Mouse (Mus musculus): ENCODE measurements around the gene Tapbp.

Gene Tapbp

DNA sequence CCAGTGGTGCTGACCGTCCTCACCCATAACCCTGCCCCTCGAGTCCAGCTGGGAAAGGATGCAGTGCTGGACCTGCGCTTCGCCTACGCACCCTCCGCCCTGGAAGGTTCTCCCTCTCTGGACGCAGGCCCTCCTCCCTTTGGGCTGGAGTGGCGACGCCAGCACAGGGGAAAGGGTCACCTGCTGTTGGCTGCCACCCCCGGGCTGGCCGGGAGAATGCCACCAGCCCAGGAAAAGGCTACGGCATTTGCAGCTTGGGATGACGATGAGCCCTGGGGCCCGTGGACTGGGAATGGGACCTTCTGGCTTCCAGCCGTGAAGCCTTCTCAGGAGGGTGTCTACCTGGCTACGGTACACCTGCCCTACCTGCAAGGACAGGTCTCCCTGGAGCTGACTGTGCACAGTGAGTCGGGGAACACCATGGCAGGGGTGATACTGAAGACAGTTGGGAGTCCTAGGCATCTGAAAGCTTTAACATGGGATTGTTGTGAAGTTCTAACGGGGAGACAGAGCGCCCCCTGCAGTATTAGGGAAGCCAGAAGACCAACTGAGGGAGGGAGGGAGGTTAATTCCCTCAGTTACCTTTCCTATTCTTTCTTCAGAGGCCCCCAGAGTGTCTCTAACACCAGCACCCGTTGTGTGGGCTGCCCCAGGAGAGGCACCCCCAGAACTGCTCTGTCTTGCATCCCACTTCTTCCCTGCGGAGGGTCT is 9.9 kb downstream of the Tapbp start:
- peak; percentile 92 for DNase-seq

- DNase-seq = peak; percentile 91
Observed at GRCm38 (mm10) chr17:33926207-33926932, 10.7 kb downstream of the Tapbp start.

- peak; percentile 92 for DNase-seq
Observed at GRCm38 (mm10) chr17:33928251-33928947, 12.7 kb downstream of the Tapbp start.

GRCm38 (mm10) chr17:33929371-33930279 is 13.9 kb downstream of the Tapbp start, which contains the start of gene Rgl2:
TSS of gene Rgl2 (plus strand) at chr17:33929543.
- peak; percentile 99 for DNase-seq

GRCm38 (mm10) chr17:33930280-33931158 is 14.8 kb downstream of the Tapbp start:
- peak; percentile 98 for DNase-seq

DNA sequence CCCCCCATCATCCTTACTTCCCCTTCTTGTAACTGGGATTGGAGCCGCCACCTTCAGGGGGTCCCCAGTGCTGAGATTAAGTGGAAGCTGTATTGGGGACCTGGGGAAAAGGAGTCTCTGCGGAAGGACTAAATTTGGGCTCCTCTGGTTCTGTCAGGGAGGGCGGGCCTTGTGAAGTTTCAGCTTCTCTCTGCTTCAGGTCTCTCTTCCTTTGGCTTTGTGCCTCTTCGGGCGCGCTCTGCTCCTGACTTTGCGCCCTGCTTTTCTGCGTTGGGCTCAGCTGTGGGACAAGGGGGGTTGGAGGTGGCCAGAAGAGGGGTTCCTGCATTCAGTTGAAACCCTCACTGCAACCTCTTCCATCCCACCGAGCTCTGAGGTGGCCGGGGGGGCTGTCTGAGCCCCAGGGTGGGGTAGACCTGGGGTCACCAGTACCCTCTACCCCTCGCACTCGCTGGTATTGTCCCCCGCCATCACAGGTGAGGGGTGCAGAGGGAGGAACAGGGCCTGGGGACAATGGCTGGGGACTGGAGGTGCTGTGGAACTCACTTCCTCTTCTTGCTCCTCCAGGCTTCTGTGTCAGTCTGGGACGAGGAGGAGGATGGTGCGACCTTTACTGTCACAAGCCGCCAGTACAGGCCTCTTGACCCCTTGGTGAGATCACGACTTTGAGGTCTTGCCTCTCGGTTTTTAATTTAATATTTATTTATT is 15.6 kb downstream of the Tapbp start:
- peak; percentile 96 for DNase-seq

DNA sequence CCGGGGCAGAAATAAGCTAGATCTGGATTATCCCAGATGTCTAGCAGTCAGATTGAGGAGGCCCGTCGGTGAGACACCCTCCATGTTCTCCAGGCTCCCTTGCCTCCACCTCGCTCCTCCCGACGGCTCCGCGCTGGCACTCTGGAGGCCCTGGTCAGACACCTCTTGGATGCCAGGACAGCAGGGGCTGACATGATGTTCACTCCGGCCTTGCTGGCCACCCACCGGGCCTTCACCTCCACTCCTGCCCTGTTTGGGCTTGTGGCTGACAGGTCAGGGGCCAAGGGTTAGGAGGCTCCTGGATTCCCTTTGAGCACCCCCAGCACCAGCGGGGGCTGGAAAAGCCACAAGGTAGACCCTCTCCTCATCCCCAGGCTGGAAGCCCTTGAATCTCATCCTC is 16.2 kb downstream of the Tapbp start:
- peak; percentile 93 for DNase-seq

GRCm38 (mm10) chr17:33932448-33932847 is 16.7 kb downstream of the Tapbp start:
- DNase-seq = peak; percentile 93

DNA sequence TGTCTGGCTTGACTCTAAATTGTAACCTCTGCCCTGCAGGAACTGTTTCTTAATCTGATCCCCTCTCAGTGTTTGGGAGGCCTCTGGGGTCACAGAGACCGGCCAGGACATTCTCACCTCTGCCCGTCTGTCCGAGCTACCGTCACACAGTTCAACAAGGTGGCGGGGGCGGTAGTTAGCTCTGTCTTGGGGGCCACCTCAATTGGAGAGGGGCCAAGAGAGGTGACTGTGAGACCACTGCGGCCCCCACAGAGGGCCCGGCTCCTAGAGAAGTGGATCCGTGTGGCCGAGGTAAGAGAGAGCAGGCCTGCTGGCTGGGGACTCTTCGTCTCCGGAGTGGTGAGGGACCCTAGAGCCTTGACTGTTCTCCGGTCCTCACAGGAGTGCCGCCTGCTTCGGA is 17.3 kb downstream of the Tapbp start:
- peak; percentile 91 for DNase-seq

DNA sequence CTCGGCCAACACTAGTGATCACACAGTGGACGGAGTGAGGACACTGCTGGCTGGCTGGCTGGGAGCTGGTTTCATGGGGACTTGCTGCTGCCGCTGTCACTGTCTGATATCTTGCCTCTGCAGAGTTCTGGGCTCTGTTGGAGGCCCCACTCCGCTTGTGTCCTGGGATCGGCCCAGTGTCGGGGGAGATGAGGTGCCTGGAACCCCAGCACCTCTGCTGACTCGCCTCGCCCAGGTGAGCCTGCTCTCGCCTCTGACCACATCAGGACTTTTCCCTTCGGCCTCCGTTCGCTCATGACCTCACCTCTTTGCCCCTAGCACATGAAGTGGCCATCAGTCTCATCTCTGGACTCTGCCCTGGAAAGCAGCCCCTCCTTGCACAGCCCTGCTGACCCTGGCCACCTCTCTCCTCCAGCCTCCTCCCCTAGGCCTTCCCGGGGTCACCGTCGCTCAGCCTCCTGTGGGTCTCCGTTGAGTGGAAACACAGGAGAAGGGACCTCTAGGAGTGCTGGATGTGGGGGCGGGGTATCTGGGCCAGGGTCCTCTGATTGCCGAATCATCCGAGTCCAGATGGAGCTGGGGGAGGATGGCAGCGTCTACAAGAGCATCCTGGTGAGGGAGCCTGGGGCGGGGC is 19.8 kb downstream of the Tapbp start:
- peak; percentile 91 for DNase-seq

DNA sequence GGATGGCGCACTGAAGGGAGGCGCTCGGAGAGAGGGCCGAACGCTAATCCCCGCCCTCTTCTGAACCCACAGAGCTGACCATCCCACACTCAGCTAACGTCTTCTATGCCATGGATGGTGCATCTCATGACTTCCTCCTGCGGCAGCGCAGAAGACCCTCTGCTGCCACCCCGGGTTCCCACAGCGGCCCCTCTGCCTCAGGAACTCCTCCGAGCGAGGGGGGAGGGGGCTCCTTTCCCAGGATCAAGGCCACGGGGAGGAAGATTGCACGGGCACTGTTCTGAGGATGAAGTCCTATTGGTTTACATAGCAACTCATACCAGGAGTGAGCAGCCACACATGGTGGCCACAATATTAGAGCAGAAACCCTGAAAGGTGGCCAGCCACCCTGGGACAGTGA is 21.3 kb downstream of the Tapbp start:
- peak; percentile 90 for DNase-seq

- DNase-seq = no peak
Observed at GRCm38 (mm10) chr17:33938783-33939182, 23.1 kb downstream of the Tapbp start.

DNA sequence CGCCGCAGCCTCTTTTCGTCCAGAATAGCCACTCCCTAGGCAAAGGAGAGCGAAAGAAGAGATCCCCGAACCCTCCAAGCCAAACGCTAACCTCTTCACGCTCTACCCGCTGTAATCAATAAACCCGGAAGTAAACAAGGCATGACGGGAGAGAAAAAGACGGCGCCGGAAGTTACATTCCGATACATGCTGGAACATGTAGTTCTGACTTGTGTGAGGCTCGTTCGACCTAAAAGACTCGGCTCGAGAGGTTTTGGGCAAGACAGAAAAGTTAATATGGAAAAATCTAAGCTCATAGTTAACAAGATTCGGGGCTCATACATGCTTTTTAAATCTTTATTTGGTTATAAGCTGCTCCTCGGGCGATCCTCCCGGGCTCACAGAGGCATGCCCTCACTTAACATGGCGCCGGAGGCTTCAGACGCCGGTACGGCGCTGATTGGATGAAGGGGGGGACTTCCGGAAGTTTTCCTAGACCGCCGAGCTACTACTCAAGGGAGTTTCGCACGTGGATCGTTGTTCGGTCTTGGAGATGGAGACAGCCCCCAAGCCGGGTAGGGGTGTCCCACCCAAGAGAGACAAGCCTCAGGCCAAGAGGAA is 24.6 kb downstream of the Tapbp start, which contains the start of the genes Pfdn6 and Wdr46:
Pfdn6 (minus strand) TSS at position 138 of the 600 bp plus-strand sequence.
Wdr46 (plus strand) TSS at position 455 of the 600 bp plus-strand sequence.
- DNase-seq = peak; percentile 98

GRCm38 (mm10) chr17:33940981-33941380 is 25.3 kb downstream of the Tapbp start:
- DNase-seq = no peak

- DNase-seq = peak; percentile 91
Observed at GRCm38 (mm10) chr17:33941381-33941780, 25.7 kb downstream of the Tapbp start.

DNA sequence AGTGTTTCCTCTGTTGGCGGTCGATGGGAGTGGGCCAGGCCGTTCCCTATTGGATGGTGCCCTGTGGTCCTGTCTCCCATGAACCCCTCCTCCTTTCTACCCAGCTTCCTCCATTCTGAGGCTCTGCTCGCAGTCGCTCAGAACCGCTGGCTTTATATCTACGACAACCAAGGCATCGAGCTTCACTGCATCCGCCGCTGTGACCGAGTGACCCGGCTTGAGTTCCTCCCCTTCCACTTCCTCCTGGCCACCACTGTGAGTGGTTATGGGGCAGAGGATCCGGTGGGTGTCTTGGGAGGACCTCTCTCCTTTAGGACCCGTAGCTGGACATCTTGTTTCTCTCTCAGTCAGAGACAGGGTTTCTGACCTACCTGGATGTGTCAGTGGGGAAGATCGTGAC is 27.8 kb downstream of the Tapbp start:
- peak; percentile 91 for DNase-seq

- peak; percentile 93 for DNase-seq
Observed at GRCm38 (mm10) chr17:33947430-33948089, 31.9 kb downstream of the Tapbp start.

DNA sequence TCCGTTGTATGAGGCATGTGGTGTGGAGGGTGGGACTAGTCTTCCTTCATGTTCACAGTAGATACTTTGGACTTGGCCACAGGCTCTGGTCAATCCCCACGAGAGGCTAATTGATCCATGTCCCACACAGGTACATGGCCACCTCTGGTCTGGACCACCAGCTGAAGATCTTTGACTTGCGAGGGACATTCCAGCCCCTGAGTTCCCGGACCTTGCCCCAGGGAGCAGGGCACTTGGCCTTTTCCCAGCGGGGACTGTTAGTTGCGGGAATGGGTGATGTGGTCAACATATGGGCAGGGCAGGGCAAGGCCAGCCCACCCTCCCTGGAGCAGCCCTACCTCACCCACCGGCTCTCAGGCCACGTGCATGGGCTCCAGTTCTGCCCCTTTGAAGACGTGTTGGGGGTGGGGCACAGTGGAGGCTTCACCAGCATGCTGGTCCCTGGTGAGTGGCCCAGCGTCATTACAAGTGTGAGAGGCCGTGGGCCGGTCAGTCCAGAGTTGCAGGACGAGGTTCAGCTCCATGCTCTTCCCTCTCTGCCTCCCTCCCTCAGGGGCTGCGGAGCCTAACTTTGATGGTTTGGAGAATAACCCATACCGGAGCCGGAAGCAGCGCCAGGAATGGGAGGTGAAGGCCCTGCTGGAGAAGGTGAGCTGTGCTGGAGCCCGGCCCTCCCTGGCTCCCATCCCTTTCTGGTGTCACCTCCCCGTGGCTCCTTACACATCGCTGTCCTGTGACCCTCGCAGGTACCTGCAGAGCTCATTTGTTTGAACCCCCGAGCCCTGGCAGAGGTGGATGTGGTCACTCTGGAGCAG is 32.6 kb downstream of the Tapbp start:
- DNase-seq = peak; percentile 91
